In the genomic region with DNA sequence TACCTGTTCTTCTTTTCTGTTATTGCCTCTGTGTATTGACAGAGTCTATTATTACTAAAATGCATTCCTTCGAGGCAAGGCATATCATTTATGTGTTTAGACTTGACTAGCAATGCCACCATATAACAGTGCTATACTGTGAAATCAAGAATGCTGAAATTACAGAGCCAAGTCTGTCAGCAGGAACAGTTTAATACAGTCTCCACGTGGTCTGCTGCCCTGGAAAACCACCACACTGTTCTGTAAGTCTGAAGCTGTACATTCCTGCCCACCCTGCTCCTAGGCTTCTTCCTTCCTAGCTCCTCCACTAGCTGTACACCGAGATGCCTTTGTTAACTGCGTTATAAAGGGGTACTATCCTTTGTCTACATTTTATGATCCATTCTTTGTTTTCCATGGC, we compare ENCODE assay signal across 15 mouse cellular contexts. TPM values are rescaled to one million over a fixed set of nuclear protein-coding genes. Genes with fewer than 3 reads are reported as not detected.
DNase-seq lines count a peak whose midpoint lies in the region; ATAC-seq lines count a peak whose summit lies in the region.
"Had no signal": no experiment of that assay in that cellular context is flagged by ENCODE, and none has a peak within 500 bp of the region (broad histone marks: within the 10 kb centered on the region; RNA-seq: fewer than 3 reads in every experiment).

No protein-coding gene starts in this region.

- no peaks in the 10 kb centered on the region for H3K27me3 ChIP-seq in intestine, embryonic 16.5 days (replicated peaks; ENCODE audit: control insufficient read depth, insufficient read depth, low read length)
- no peaks in the 10 kb centered on the region for H3K27me3 ChIP-seq in liver, embryonic 13.5 days
- H3K27me3 ChIP-seq: midbrain, embryonic 15.5 days; neural tube, embryonic 12.5 days had no signal

- peak; percentile 5 for DNase-seq in embryo, embryonic 10.5 days (ENCODE audit: low spot score)
- no peak for DNase-seq in embryo, embryonic 11 days
- DNase-seq in NIH3T3 (ENCODE audit: low read depth): peak; percentile 36
- DNase-seq in liver, embryonic 13.5 days: no peak
- DNase-seq in layer of hippocampus, postnatal 36 days: no peak
- DNase-seq in gastrocnemius, postnatal 4 days (ENCODE audit: low spot score in 2 of 2): no peak
- DNase-seq in left cerebral cortex, postnatal 4 days: no peak
- DNase-seq: cerebellum, adult 11 months; lung, postnatal 36 days; thymus, postnatal 4 days had no signal

- peak overlapping the region; percentile 39; the same call in 1 of the 2 replicates for H3K4me2 ChIP-seq in intestine, embryonic 16.5 days (ENCODE audit: low read depth, low read length)
- H3K4me2 ChIP-seq in liver, embryonic 13.5 days: no peak overlapping the region
- H3K4me2 ChIP-seq: midbrain, embryonic 15.5 days; neural tube, embryonic 12.5 days had no signal

- WGBS in intestine, embryonic 16.5 days: 32% methylated on average over 4 of the region's 4 CpGs
- 57% methylated on average over 4 of the region's 4 CpGs for WGBS in liver, embryonic 13.5 days (ENCODE audit: insufficient replicate concordance)

- H3K4me3 ChIP-seq in intestine, embryonic 16.5 days (ENCODE audit: low read length): no peak overlapping the region
- no peak overlapping the region for H3K4me3 ChIP-seq in liver, embryonic 13.5 days (replicated peaks)
- H3K4me3 ChIP-seq: hindbrain, embryonic 10.5 days; midbrain, embryonic 15.5 days; neural tube, embryonic 12.5 days had no signal

- intact Hi-C loops in left cerebral cortex, postnatal 4 days (cut with DNase I): loop anchor here (5.0 kb wide), 1 partner anchor 50 kb away; a partner anchor contains a TSS

- H3K36me3 ChIP-seq in intestine, embryonic 16.5 days (ENCODE audit: control insufficient read depth, insufficient read depth, low read length): no peaks in the 10 kb centered on the region
- no peaks in the 10 kb centered on the region for H3K36me3 ChIP-seq in liver, embryonic 13.5 days
- H3K36me3 ChIP-seq: hindbrain, embryonic 10.5 days; midbrain, embryonic 15.5 days; neural tube, embryonic 12.5 days had no signal

- no peaks in the 10 kb centered on the region for H3K9me3 ChIP-seq in intestine, embryonic 16.5 days (ENCODE audit: control insufficient read depth, low read length)
- no peaks in the 10 kb centered on the region for H3K9me3 ChIP-seq in liver, embryonic 13.5 days (replicated peaks)
- H3K9me3 ChIP-seq: hindbrain, embryonic 10.5 days; midbrain, embryonic 15.5 days; neural tube, embryonic 12.5 days had no signal

- 0 out of 2 replicates have a peak overlapping the region, but pooled peaks have one; percentile 6 for H3K9ac ChIP-seq in intestine, embryonic 16.5 days (ENCODE audit: low read depth, low read length)
- H3K9ac ChIP-seq in liver, embryonic 13.5 days: no peak overlapping the region
- H3K9ac ChIP-seq: liver, embryonic 14.5 days; midbrain, embryonic 15.5 days; neural tube, embryonic 12.5 days had no signal

- H3K4me1 ChIP-seq in intestine, embryonic 16.5 days (ENCODE audit: control insufficient read depth, insufficient read depth, low read length): peaks cover 2% of the 10 kb centered on the region
- H3K4me1 ChIP-seq in liver, embryonic 13.5 days (replicated peaks): peaks cover 26% of the 10 kb centered on the region

- ATAC-seq in intestine, embryonic 16.5 days: no peak
- no peak for ATAC-seq in liver, embryonic 13.5 days (ENCODE audit: low read depth)
- ATAC-seq: midbrain, embryonic 15.5 days had no signal

- peak overlapping the region; percentile 99 for H3K27ac ChIP-seq in intestine, embryonic 16.5 days (ENCODE audit: low read length)
- peak overlapping the region; percentile 66 for H3K27ac ChIP-seq in liver, embryonic 13.5 days
- H3K27ac ChIP-seq: hindbrain, embryonic 10.5 days; liver, embryonic 14.5 days; midbrain, embryonic 15.5 days; neural tube, embryonic 12.5 days had no signal

RNA-seq across cellular contexts. Expression of a gene that starts 1.6 kb away (rescaled TPM):
- 8.5 and 18.2 TPM in 2 replicates for polyA plus RNA-seq in intestine, embryonic 16.5 days (2015; fragmentation: Nextera tagmentation; extraction: Ambion mirVana)
- 5.4 and 6.9 TPM in 2 replicates for polyA plus RNA-seq in liver, embryonic 13.5 days (2015; fragmentation: Nextera tagmentation; extraction: Ambion mirVana)
- total RNA-seq in layer of hippocampus, postnatal 36 days (2021): 10 to 100 TPM; 44.5 to 47.7 TPM
- total RNA-seq in gastrocnemius, postnatal 4 days (2021): 10 to 100 TPM; 26.4 to 28.3 TPM
- 10 to 100 TPM; 43.9 to 45.4 TPM for total RNA-seq in left cerebral cortex, postnatal 4 days (2021)

RNA-seq across cellular contexts. Expression of a gene that starts 51.5 kb away (rescaled TPM):
- polyA plus RNA-seq in intestine, embryonic 16.5 days (2015; fragmentation: Nextera tagmentation; extraction: Ambion mirVana): 78.8 and 83.3 TPM in 2 replicates
- 35.6 and 43.2 TPM in 2 replicates for polyA plus RNA-seq in liver, embryonic 13.5 days (2015; fragmentation: Nextera tagmentation; extraction: Ambion mirVana)
- 10 to 100 TPM; 94.7 to 99.2 TPM for total RNA-seq in layer of hippocampus, postnatal 36 days (2021)
- total RNA-seq in gastrocnemius, postnatal 4 days (2021): 10 to 100 TPM; 53.4 to 61.3 TPM
- 10 to 100 TPM; 78.0 to 83.9 TPM for total RNA-seq in left cerebral cortex, postnatal 4 days (2021)

RNA-seq across cellular contexts. Expression of a gene that starts 51.7 kb away (rescaled TPM):
- 9.3 and 10.3 TPM in 2 replicates for polyA plus RNA-seq in intestine, embryonic 16.5 days (2015; fragmentation: Nextera tagmentation; extraction: Ambion mirVana)
- 5.6 and 6.2 TPM in 2 replicates for polyA plus RNA-seq in liver, embryonic 13.5 days (2015; fragmentation: Nextera tagmentation; extraction: Ambion mirVana)
- total RNA-seq in layer of hippocampus, postnatal 36 days (2021): 100 to 1,000 TPM; 100 to 103 TPM
- 10 to 100 TPM; 54.7 to 60.8 TPM for total RNA-seq in gastrocnemius, postnatal 4 days (2021)
- total RNA-seq in left cerebral cortex, postnatal 4 days (2021): 10 to 100 TPM; 53.5 to 54.3 TPM

Comparison
In these comparisons a context has a peak if more than half of its experiments do, and no peak if none do; other contexts are left out.
1. DNase-seq: peak in embryo, embryonic 10.5 days (single experiment) and NIH3T3 (single experiment); none in embryo, embryonic 11 days (single experiment), liver, embryonic 13.5 days (single experiment), layer of hippocampus, postnatal 36 days (0 of 2), gastrocnemius, postnatal 4 days (0 of 2) and left cerebral cortex, postnatal 4 days (single experiment).